Mouse (Mus musculus): ENCODE results near the gene Rnf31.

Gene Rnf31

GRCm38 (mm10) chr14:55651528-55651927, 60.0 kb downstream of the Rnf31 start:
- no peak for DNase-seq (ENCODE audit: low spot score in 2 of 2)
